Mouse (Mus musculus) heart, postnatal 14 days (tissue): ENCODE data around the gene Atrnl1. TPM values are rescaled to one million over a fixed set of nuclear protein-coding genes. Genes with fewer than 3 reads are reported as not detected.
"Not testable (repeated sequence)": the region's sequence is repeated elsewhere in the genome, so short reads cannot be mapped to it uniquely, and the experiment has no call there.

Source experiments
- DNase-seq, 2 experiments: peaks; one replicate each; pipeline ENCODE4 v3.0.0; 2021 to 2022
- intact Hi-C: fragments of 180-260 bp; cut with DNase I; formaldehyde crosslinking; loops from one replicate; pipeline ENCODE4 v1.15.1; 2025
- total RNA-seq, 2 experiments: library from RNA; stranded (reverse); gene quantifications; 2 replicates each; pipeline ENCODE4 v1.2.3; 2021

Gene Atrnl1
- total RNA-seq, 2 experiments from 2014 or later, result 19.2 to 21.5 TPM

DNA sequence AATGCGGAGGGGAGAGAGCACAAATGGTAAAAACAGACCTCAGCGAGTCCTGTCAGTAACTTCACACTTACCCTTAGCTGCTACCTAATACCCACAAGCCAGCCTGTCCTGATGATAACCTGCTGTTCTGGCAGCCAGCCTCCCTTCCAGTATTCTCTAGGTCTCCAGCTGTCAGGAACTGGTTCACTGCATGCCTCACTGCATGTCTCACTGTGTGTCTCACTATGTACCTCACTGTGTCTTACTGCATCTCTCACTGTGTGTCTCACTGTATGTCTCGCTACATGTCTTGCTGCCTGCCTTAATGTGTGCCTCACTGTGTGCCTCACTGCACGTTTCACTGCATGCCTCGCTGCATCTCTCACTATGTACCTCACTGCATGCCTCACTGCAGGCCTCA is 175.9 kb downstream of the Atrnl1 start:
- intact Hi-C loops, result no loop called here
- no peak for DNase-seq

DNA sequence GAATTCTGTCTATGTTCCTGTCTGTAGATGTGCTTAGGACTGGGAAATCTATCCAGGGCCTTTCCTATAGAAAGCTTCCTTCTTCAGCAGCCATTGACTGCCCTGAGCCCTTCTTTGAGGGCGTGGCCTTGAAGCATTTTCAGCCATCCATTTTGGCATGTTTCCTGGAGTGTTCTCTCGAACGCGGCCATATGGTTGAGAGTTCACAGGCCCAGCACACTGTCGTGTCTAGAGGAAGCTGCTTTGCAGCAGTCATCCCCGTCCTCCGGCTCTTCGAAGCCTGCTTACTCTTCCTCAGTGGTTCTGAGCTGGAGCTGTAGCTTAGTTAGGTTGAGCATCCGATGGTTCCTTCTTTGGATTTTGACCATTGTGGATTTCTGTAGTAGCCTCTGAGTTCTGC is 191.4 kb downstream of the Atrnl1 start:
- intact Hi-C loops, result no loop called here
- no peak for DNase-seq

DNA sequence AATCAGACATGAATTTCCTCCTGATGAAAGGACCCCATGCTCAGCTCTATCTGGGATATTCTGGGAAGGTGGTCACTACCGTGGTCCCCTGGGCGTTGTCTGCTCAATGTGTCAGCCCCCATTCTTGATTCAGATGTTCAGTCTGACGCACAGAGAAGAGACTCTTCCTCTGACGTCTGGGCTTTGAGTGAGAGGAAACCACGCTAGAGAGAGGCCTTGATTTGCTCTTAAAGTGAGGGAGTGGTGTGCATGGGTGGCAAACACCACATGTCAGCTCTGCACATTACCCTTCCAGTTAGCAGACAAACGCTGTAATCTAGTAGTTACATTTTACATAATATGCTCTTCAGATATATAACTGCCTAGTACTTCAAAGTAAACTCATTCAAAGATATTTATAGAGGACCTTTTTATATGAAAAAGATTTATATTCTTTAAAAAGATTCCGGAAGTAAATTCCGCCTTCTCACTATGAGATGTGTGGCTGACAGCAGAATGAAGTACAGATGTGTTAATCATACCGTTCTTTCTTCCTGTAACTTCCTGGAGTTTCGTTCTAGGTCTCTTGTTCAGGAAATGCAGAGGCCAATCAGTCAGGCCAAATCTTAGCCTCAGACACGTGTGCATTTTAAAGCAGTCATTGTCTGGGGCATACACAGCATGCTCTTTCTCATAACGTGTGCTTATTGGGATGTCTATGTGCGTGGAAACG is 192.1 kb downstream of the Atrnl1 start:
- intact Hi-C loops, result no loop called here
- DNase-seq, result no peak

DNA sequence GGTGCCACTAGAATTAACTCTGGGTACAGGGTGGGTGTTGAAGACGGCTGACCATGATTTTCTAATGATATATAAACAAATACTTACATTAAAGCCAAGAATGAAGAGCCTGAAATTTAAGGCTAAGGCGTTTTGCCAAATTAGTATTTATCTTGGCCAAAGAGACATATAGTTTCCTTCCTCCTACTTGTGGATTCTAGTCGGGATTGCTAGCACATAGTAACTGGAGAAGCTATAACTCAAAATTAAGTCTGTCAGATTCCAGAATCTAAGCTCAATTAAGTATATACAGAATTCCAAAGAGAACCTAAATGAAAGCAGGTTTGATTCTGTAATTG is 192.6 kb downstream of the Atrnl1 start:
- DNase-seq, result no peak
- intact Hi-C loops, result no loop called here

DNA sequence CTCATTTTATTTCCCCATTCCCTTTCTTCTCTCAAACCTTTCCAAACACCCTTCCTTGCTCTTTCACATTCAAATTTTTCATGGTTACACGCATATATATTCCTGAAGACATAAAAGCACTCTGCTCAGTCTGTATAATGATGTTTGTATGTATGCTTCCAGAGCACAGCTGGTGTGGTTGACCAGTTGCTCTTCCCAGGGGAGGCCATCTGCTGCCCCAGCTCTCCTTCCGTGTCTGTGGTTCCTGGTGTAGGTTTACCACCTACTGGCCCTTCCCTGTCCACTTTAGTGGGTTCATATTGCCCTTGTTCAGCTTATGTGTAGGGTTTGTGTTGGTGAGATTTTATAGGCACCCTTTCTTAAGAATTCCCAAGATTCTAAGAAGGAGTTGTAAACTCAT is 197.5 kb downstream of the Atrnl1 start:
- DNase-seq, result no peak
- intact Hi-C loops, result no loop called here

DNA sequence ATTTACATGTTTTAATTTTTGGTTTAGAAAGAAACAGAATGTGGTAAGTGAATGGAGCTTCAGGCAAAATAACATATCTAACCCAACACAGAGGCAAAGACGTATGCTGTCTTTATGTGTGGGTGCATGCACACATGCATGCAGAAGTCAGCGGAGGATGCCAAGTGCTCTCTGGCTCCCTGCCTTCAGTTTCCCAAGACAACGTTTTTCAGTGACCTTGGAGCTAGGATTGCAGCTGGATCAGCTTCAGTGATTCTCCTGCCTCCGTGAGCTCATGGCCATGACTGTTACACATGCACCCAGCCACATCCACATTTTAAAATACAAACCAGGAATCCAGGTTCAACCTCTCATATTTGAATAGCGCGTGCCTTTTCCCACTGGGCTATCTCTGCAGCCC is 203.5 kb downstream of the Atrnl1 start:
- DNase-seq, result no peak
- intact Hi-C loops, result no loop called here

DNA sequence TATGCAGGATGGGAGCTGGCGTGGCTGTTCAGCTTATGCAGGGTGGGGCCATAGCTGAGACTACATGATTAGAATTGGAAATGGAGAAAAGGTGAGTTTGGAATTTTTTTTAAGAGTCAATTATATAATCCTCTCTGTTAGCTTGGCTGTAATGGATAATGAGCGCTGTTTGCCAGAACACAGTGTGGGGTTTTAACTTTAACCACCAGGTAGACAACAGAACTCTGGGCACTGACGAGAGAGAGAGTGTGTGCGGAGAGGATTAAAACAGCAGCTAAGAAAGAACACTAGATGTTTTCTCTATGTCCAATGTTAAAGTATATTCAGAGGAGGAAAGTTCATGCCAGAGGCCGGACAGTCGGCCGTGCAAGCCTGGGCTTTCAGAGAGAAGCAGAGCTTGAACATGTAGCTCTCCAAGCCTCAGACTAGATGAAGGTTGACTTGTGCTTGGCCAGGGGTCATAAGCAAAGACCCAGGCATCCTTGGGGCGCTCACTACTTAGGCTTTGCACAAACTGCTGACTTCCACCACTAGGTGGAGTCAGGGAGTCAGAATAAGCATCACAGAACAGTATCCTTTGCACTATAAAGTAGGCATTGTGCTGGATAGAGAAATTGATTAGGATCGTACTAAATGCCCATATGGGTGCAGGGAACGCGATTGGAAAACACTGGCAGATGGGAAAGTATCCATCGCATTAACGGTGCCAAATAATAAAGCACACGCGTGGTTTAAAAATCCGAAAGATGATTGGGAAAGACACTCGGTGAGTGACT is 205.6 kb downstream of the Atrnl1 start:
- DNase-seq, result peak; percentile 14 to 44

DNA sequence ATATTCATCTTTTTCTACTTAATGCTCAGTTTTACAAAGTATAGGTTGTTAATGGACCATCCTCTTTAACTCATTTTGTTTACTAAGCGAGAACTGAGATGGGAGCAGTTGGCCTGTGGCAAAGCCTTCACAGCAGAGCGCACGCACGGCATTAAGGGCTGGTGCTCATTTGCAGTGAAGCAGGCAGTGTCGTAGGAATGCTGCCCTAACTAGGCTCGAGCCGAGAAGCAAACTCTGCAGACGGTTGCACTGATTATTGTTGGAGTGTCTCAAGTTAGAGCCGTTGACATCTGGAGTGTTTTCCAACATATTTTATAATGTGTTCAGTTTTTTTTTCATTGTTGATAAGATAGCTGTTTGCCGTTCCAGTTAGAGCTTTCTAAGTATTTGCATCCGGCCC is 206.9 kb downstream of the Atrnl1 start:
- intact Hi-C loops, result loop anchor here (5.0 kb wide), 1 partner anchor 650 kb away; no protein-coding TSS in a partner anchor

More for the DNA sequence above, 205.6 kb downstream of the Atrnl1 start:
- intact Hi-C loops, result loop anchor here (5.0 kb wide), 1 partner anchor 651 kb away; no protein-coding TSS in a partner anchor

DNA sequence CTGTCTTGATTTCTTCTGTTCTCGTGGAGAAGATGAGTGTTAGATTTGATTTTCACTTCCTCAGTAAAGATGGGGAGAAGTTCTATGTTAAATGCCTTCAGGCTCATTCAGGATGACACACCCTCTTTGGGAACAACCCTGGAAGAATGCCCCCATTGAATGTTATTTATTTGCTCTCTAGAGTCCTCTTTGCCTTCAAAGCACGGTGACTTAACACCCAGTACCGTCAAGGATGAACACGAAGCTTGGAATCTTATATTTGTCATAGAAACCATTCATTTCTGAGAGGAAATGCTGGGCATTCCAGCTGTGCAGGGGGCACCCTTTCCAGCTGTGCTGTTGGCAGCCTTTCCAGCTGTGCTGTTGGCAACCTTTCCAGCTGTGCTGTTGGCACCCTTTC is 212.6 kb downstream of the Atrnl1 start:
- intact Hi-C loops, result no loop called here
- DNase-seq, result no peak

More for the DNA sequence above, 206.9 kb downstream of the Atrnl1 start:
- DNase-seq, result no peak

DNA sequence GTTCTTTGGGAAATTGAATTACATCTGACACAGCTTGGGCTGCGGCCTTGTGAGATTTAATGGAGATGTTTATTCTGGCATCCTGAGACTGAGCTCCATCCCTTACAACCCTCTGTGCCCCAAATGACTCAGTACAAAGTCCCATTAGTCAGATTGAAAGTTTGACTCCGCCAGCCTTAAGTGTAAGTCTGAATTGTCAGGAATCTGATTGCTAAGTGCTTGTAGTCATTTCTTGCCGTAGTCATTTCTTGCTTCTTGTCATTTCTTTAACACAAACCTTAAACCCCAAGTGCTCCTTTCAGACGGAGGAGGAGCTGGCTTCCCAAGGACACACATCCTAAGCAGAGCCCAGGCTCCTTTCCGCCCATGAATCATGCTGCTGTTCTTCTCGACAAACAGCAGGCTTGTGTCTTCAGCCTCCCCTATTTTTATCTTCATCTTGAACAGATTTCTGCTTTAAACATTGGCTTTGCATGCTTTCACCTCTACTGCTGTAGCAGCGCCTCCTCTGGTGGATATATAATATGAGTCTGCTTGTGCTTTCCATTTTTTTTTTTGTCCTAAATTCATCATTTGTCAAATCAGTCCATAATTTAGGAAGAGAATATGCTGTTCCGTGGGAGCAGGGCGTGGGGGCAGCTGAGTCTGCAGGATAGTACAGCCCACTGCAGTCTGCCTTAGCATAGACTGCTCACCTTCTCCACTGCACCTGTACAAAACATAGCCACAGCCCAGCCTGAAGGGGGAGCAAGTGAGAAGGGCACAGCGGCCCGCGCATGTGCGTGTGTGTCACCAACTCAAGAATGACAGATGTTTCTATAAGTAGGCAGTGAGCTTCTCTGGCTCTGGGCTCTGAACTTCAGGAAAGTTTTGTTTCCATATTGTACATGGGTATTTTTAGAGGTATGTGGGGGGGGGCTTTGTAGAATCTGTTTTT is 214.7 kb downstream of the Atrnl1 start:
- intact Hi-C loops, result no loop called here
- DNase-seq, result no peak

DNA sequence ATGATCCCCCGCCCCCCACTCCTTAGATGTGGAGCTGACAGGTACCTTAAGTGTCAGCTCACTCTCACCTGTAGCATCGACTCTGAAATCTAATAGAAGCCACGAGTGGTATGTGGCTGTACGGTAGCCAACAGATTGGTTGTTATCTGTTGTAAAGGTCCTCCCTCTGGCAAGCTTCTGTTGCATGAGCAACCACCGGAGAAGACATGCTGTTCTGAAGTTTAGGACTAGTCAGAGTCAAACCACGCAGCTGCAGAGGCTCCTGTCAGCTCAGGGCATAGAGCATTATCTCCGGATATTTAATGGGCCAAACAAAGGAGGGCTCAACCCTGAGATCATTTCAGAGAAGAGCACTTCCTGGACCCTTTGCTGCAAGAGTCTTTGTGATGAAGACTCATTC is 222.2 kb downstream of the Atrnl1 start:
- DNase-seq, result no peak
- intact Hi-C loops, result no loop called here

DNA sequence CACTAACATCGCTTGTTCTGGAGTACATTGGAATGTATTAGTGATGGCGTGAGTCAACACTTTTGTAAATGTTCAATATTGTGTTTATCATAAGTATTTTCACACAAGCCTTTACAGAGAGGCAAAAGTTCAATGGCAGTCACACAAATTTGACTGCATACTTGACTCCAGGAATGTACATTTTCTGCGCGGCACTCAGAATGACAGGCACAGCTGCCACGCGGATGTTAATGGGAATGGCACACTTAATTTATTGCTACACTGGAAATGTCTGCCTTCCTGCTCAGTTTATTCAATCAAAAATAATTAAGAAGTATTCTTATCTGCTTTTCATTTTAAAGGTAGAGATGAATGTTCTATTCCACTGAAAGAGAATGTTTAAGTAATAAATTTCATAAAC is 227.0 kb downstream of the Atrnl1 start:
- no peak for DNase-seq
- intact Hi-C loops, result no loop called here

DNA sequence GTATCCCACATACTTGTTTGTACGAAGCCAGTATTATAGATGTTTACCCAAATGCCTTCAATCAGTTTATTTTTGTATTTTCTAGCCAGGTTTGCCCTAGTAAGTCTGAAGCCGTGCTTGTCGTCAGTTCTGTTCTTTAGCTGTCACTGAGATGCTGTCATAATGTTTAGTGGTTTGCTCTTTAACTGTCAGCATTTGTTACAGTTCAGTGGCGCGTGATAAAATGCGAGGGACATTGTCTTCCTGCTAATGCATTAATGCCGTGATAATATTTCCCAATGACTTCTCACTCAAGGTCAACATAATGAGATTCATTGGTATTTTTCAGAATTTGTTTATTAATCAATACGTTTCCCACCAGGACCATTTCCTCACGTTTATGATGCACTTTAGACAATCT is 227.7 kb downstream of the Atrnl1 start:
- intact Hi-C loops, result no loop called here
- DNase-seq, result no peak

DNA sequence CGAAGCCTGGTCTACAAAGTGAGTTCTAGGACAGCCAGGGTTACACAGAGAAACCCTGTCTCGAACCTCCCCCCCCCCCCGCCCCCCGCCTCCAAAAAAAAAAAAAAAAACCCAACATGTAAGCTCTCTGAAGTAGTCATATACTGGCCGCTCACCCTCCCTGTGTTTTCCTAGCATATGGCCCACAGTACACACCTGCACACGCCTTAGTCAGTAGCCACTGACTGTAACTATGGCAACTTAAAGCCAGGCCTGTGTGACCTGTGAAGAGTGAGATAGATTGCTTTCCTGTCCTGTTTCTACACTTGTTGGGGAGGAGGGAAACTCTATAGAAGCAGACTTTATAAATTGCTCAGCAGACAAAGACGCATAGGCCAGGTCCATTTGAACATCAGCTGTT is 239.1 kb downstream of the Atrnl1 start:
- no peak for DNase-seq

DNA sequence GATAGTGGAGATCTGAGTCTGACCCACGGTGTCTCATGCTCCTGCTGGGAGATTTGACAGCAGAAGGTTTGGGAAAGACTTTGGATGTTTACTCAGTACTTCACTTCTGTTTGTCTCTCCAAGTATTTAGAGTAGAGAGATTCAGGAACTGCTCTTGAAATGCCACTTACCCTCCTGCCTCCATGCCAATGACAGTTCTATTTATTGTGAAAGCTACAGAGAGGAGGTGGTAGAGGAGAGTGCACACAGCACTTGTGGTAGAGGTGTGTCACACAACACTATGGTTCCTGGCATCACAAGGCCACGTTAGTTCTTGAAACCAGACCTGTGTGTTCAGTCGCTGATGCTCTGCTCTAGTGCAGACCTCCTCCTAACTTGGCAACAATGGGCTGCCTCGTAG is 257.5 kb downstream of the Atrnl1 start:
- intact Hi-C loops, result no loop called here
- DNase-seq, result no peak

More for the DNA sequence above, 239.1 kb downstream of the Atrnl1 start:
- intact Hi-C loops, result no loop called here

DNA sequence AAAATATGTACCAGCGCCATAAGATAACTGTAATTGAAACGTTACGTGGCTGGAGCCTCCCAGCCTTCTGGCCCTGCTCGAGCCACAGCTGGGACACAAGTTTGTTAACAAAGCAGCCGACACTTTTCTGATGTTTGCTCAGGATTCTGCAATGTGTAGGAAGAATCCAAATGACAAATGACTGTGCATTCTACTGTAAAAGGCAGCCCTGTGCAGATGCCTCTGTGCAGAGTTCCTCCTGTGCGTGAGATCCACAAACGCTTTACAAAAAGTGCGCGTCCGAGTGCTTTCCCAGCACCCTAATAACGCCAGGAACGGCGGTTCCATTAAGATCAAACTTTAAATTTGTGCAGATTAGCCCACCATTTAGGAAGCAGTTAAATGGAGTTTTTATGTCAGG is 260.0 kb downstream of the Atrnl1 start:
- intact Hi-C loops, result no loop called here
- DNase-seq, result no peak

DNA sequence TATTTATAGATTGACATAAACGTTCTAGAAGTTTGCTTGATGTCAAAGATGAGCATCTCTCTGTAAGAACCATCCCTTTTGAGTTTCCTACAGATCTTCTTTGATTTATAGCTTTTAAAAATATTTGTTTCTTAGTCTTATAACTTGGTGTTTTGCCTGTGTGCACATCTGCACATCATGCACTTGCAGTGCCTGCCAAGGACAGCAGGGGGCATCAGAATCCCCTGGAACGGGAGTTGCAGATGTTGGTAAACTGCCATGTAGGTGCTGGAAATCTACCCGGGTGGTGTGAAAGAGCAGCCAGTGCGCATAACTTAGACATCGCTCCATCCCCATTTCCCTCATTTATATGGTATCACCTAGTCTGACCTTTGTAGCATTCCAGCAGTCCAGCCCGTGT is 265.2 kb downstream of the Atrnl1 start:
- DNase-seq, result no peak
- intact Hi-C loops, result no loop called here

DNA sequence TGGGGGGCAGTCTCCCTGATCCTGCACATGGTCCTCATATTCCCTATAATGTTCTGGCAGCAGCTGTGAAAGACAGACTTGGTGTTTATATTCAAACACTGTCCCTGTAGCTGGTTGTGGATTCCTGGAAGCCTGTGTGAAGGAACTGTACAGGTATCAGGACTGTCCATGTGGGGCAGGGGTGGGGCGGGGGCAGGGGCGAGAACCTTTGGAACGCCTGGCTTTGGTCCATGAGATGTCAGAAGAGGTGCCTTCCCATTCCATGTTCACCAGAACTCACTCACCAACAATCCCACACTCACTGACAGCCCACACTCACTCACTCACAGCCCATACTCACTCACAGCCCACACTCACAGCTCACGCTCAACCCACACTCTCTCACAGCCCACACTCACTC is 266.5 kb downstream of the Atrnl1 start:
- DNase-seq, result no peak
- intact Hi-C loops, result no loop called here

DNA sequence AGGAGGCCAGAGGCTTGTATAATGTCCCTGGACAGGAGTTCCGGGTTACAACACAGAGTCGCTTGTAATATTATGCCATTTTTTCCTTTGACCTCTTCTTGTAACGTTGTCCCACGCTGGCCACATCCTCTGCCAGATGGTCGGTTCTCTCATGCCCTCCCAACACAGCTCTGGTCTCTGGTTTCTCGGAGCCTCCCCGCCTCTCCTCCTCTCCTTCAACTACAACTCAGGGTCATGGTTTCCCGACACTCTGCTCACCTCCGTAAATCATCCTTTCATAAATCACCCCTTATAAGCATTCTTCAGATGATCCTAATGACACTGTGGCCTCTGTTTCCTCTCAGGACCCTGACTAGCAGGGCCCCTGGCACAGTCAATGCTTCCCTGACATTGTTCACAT is 267.7 kb downstream of the Atrnl1 start:
- no peak for DNase-seq
- intact Hi-C loops, result no loop called here

DNA sequence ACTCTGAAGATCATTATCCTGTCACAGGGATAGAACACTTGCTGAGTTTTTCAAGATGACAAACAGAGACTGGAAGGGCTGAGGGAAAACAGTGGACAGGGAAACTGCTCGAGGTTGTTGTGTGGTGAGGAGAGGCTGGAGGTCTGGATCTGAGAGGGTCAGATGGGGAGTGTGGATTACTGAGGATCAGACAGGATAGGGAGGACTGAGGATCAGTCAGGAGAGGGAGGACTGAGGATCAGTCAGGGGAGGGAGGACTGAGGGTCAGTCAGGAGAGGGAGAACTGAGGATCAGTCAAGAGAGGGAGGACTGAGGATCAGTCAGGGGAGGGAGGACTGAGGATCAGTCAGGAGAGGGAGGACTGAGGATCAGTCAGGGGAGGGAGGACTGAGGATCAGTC is 269.0 kb downstream of the Atrnl1 start:
- DNase-seq, intact Hi-C loops: not testable (repeated sequence)

DNA sequence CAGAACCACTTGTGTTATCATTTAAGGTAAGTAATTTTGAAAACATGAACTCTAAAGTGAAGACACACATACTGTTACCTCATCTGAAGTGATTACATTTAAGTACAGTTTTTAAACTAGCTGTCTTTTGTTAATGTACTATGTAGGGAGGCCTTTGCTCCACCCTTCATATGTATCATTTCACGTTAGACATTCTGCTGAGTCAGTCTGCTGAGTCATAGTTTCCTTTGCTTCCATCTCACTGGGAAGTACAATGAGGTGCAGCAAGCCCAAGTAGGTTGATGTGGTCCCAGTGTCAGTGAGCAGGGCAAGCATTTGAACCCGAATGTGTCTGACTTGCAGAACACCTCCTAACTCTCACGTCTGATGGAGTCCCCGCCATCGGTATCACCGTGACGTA is 271.1 kb downstream of the Atrnl1 start:
- DNase-seq, result no peak
- intact Hi-C loops, result no loop called here
